Mouse (Mus musculus): ENCODE measurements around the gene Cdh26. TPM values are rescaled to one million over a fixed set of nuclear protein-coding genes. Genes with fewer than 3 reads are reported as not detected.

Gene Cdh26
- polyA plus RNA-seq, 1 experiment from 2014 or later = 0.13 TPM

GRCm38 (mm10) chr2:178520216-178520615, 89.9 kb downstream of the Cdh26 start:
- Histone ChIP-seq H3K9ac (replicated peaks) (no peak overlapping the region), H3K27me3 (ENCODE audit: insufficient read depth, low read length) (no peaks in the 10 kb centered on the region), H3K4me3 (ENCODE audit: low read depth, low read length) (no peak overlapping the region), H3K36me3 (replicated peaks; ENCODE audit: insufficient read depth, low read length) (no peaks in the 10 kb centered on the region), H3K27ac (ENCODE audit: low read depth) (no peak overlapping the region), H3K4me1 (ENCODE audit: insufficient read depth) (peaks cover 3% of the 10 kb centered on the region; the same call in 1 of the 2 replicates), H3K4me2 (ENCODE audit: low read depth, low read length) (no peak overlapping the region), H3K9me3 (ENCODE audit: low read length) (no peaks in the 10 kb centered on the region)
- TF ChIP-seq EP300 (IDR thresholded peaks at IDR 0.05; ENCODE audit: low read depth) (no peak), CTCF (IDR thresholded peaks at IDR 0.05; ENCODE audit: low read depth) (no peak)
- whole genome bisulfite sequencing (ENCODE audit: insufficient replicate concordance) = 49% methylated on average over 2 of the region's 2 CpGs
- no peak for DNase-seq
- ATAC-seq = no peak

DNA sequence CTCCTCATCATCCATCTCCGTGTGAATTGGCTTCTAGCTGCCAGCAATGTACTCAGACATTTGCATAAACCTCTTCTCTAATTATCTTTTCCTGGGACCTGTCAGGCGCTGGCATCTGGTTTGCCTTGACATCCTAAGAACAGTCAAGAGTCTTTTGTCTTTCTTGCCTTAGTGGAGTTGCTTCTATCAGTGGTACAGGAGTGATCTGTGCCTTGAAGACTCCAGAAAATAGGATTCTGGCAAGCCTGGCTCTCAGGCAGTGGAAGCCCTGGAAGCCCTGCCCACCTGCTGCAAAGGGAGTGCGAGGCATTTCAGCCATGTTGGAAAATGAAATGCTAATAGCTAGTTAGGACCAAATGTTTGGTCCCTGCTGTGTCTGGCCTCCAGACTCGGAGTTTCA, 92.0 kb downstream of the Cdh26 start:
- H3K27ac ChIP-seq (ENCODE audit: low read depth) = no peak overlapping the region
- WGBS (ENCODE audit: insufficient replicate concordance) = 46% methylated on average over 4 of the region's 4 CpGs
- DNase-seq = no peak

DNA sequence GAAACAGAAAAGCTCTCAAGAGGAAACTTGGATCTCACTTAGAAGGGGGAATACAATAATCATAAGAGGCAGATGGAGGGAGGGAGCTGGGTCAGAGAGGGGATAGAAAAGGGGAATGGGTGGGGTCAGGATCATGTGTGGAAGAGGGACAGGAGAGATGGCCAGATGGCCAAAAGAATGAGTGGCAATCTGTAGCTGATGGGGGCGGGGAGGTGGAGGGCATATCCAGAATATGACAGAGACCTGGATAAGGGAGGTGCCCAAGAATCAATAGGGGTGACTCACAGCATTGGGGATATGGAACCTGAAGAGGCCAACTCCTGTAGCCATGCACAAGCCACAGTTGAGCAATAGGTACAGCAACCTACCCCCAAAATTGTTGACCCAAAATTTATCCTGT, 92.5 kb downstream of the Cdh26 start:
- 74% methylated on average over 1 of the region's 1 CpGs for WGBS (ENCODE audit: insufficient replicate concordance)
- H3K4me3 ChIP-seq (ENCODE audit: low read depth, low read length) = no peak overlapping the region
- TF ChIP-seq EP300 (IDR thresholded peaks at IDR 0.05; ENCODE audit: low read depth) (no peak), CTCF (IDR thresholded peaks at IDR 0.05; ENCODE audit: low read depth) (no peak)
- H3K36me3 ChIP-seq (replicated peaks; ENCODE audit: insufficient read depth, low read length) = no peaks in the 10 kb centered on the region
- no peak for ATAC-seq
- no peak for DNase-seq
- no peak overlapping the region for H3K27ac ChIP-seq (ENCODE audit: low read depth)
- no peaks in the 10 kb centered on the region for H3K4me1 ChIP-seq (ENCODE audit: insufficient read depth)
- H3K4me2 ChIP-seq (ENCODE audit: low read depth, low read length) = no peak overlapping the region
- no peak overlapping the region for H3K9ac ChIP-seq (replicated peaks)
- H3K9me3 ChIP-seq (ENCODE audit: low read length) = no peaks in the 10 kb centered on the region
- H3K27me3 ChIP-seq (ENCODE audit: insufficient read depth, low read length) = no peaks in the 10 kb centered on the region

More for the DNA sequence above, 92.0 kb downstream of the Cdh26 start:
- H3K4me2 ChIP-seq (ENCODE audit: low read depth, low read length) = no peak overlapping the region
- H3K36me3 ChIP-seq (replicated peaks; ENCODE audit: insufficient read depth, low read length) = no peaks in the 10 kb centered on the region
- no peaks in the 10 kb centered on the region for H3K4me1 ChIP-seq (ENCODE audit: insufficient read depth)
- ATAC-seq = no peak
- H3K9ac ChIP-seq (replicated peaks) = no peak overlapping the region
- no peaks in the 10 kb centered on the region for H3K9me3 ChIP-seq (ENCODE audit: low read length)
- no peak overlapping the region for H3K4me3 ChIP-seq (ENCODE audit: low read depth, low read length)
- TF ChIP-seq CTCF (IDR thresholded peaks at IDR 0.05; ENCODE audit: low read depth) = no peak
- TF ChIP-seq EP300 (IDR thresholded peaks at IDR 0.05; ENCODE audit: low read depth) = no peak
- H3K27me3 ChIP-seq (ENCODE audit: insufficient read depth, low read length) = no peaks in the 10 kb centered on the region

GRCm38 (mm10) chr2:178526776-178527175, 96.4 kb downstream of the Cdh26 start:
- DNase-seq (no peak), ATAC-seq (no peak)
- Histone ChIP-seq H3K27ac (ENCODE audit: low read depth) (no peak overlapping the region), H3K9me3 (ENCODE audit: low read length) (no peaks in the 10 kb centered on the region), H3K4me2 (ENCODE audit: low read depth, low read length) (no peak overlapping the region), H3K4me1 (ENCODE audit: insufficient read depth) (no peaks in the 10 kb centered on the region), H3K9ac (replicated peaks) (no peak overlapping the region), H3K27me3 (ENCODE audit: insufficient read depth, low read length) (no peaks in the 10 kb centered on the region), H3K4me3 (ENCODE audit: low read depth, low read length) (no peak overlapping the region), H3K36me3 (replicated peaks; ENCODE audit: insufficient read depth, low read length) (no peaks in the 10 kb centered on the region)
- 71% methylated on average over 6 of the region's 6 CpGs for WGBS (ENCODE audit: insufficient replicate concordance)
- no peak for TF ChIP-seq CTCF (IDR thresholded peaks at IDR 0.05; ENCODE audit: low read depth)
- TF ChIP-seq EP300 (IDR thresholded peaks at IDR 0.05; ENCODE audit: low read depth) = no peak

DNA sequence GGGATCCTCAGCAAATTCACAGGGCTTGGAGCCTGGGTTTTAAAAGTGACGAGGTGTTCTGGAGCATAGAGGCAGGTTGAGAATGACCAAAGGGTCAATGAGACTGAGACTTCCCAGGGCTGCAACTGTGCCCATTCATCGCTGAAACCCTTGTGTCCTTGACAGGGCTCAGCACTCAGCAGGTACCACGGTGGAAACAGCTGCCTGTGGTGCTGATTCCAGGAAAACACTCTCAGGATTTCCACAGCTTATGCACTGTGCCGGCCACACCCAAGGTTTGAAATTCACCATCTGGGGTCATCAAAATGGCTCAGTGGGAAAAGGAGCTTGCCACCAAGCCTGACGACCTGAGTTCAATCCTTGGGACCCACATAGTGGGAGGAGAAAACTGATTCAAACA, 100.9 kb downstream of the Cdh26 start:
- H3K4me1 ChIP-seq (ENCODE audit: insufficient read depth) = no peaks in the 10 kb centered on the region
- no peak overlapping the region for H3K27ac ChIP-seq (ENCODE audit: low read depth)
- ATAC-seq = no peak
- no peak overlapping the region for H3K4me3 ChIP-seq (ENCODE audit: low read depth, low read length)
- no peaks in the 10 kb centered on the region for H3K9me3 ChIP-seq (ENCODE audit: low read length)
- TF ChIP-seq EP300 (IDR thresholded peaks at IDR 0.05; ENCODE audit: low read depth) (no peak), CTCF (IDR thresholded peaks at IDR 0.05; ENCODE audit: low read depth) (no peak)
- no peak overlapping the region for H3K4me2 ChIP-seq (ENCODE audit: low read depth, low read length)
- H3K36me3 ChIP-seq (replicated peaks; ENCODE audit: insufficient read depth, low read length) = no peaks in the 10 kb centered on the region
- H3K9ac ChIP-seq (replicated peaks) = no peak overlapping the region
- no peaks in the 10 kb centered on the region for H3K27me3 ChIP-seq (ENCODE audit: insufficient read depth, low read length)
- no peak for DNase-seq
- WGBS (ENCODE audit: insufficient replicate concordance) = 67% methylated on average over 5 of the region's 5 CpGs

DNA sequence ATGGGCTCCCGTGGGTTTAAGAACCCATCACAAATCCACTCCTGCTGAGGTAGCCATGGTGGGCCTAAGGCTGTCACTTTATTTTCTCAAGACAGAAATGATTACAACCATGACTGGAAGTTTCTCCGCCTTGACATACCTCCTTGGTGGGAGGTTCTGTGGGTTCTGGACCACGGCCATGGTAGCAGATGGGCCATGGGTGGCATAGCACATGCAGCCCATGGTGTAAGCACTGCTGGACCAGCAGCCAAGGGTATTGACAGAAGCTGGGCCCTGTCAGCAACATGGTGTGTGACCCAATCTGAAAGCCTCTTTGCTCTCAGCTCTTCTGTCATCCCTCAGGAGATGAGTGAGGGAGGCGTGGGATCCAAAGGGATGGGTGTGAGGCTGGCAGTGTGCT, 106.2 kb downstream of the Cdh26 start:
- Histone ChIP-seq H3K4me2 (ENCODE audit: low read depth, low read length) (no peak overlapping the region), H3K9ac (replicated peaks) (no peak overlapping the region), H3K27me3 (ENCODE audit: insufficient read depth, low read length) (no peaks in the 10 kb centered on the region), H3K9me3 (ENCODE audit: low read length) (no peaks in the 10 kb centered on the region), H3K27ac (ENCODE audit: low read depth) (no peak overlapping the region), H3K4me1 (ENCODE audit: insufficient read depth) (no peaks in the 10 kb centered on the region), H3K4me3 (ENCODE audit: low read depth, low read length) (no peak overlapping the region), H3K36me3 (replicated peaks; ENCODE audit: insufficient read depth, low read length) (no peaks in the 10 kb centered on the region)
- WGBS (ENCODE audit: insufficient replicate concordance) = 86% methylated on average over 4 of the region's 4 CpGs
- no peak for DNase-seq
- no peak for ATAC-seq
- no peak for TF ChIP-seq EP300 (IDR thresholded peaks at IDR 0.05; ENCODE audit: low read depth)
- no peak for TF ChIP-seq CTCF (IDR thresholded peaks at IDR 0.05; ENCODE audit: low read depth)

Other genes starting within 250 kb of the Cdh26 start
- gene Sycp2, start 22.8 kb upstream of the Cdh26 start, polyA plus RNA-seq (2015; fragmentation: Nextera tagmentation; extraction: Ambion mirVana) = 0.01 TPM in 1 of 2 replicates, not detected in the other
- gene Ppp1r3d, start 16.1 kb upstream of the Cdh26 start, polyA plus RNA-seq (2015; fragmentation: Nextera tagmentation; extraction: Ambion mirVana) = 1.2 TPM in 2 replicates
- 0.82 and 1.3 TPM in 2 replicates for gene Fam217b, start 16.0 kb upstream of the Cdh26 start, polyA plus RNA-seq (2015; fragmentation: Nextera tagmentation; extraction: Ambion mirVana)

Measured in liver, postnatal 0 days (tissue).